Mouse (Mus musculus): ENCODE data around the gene Suclg2. TPM values are rescaled to one million over a fixed set of nuclear protein-coding genes. Genes with fewer than 3 reads are reported as not detected.
A peak's percentile ranks its signal among the peaks of the same experiment; 100 is the strongest.
"Not testable (repeated sequence)": the region's sequence is repeated elsewhere in the genome, so short reads cannot be mapped to it uniquely, and the experiment has no call there.

The Suclg2 gene
- polyA plus RNA-seq, 1 experiment from 2014 or later, result 26.9 TPM

- no peak overlapping the region for H3K27ac ChIP-seq
Observed at GRCm38 (mm10) chr6:95611059-95611458, 107.5 kb downstream of the Suclg2 start.

GRCm38 (mm10) chr6:95608123-95608522, 110.5 kb downstream of the Suclg2 start:
- WGBS, result 91% methylated on average over 3 of the region's 3 CpGs
- ATAC-seq, result no peak
- Histone ChIP-seq H3K27me3 (no peaks in the 10 kb centered on the region), H3K9ac (no peak overlapping the region), H3K9me3 (replicated peaks) (no peaks in the 10 kb centered on the region), H3K4me3 (no peak overlapping the region), H3K27ac (no peak overlapping the region), H3K4me2 (no peak overlapping the region), H3K4me1 (no peaks in the 10 kb centered on the region), H3K36me3 (ENCODE audit: poor library complexity, severe bottlenecking) (no peaks in the 10 kb centered on the region)

More at GRCm38 (mm10) chr6:95611059-95611458, 107.5 kb downstream of the Suclg2 start:
- WGBS, result 85% methylated on average over 3 of the region's 3 CpGs
- H3K4me1 ChIP-seq, result no peaks in the 10 kb centered on the region
- no peaks in the 10 kb centered on the region for H3K9me3 ChIP-seq (replicated peaks)
- H3K4me3 ChIP-seq, result no peak overlapping the region
- ATAC-seq, result no peak
- no peak overlapping the region for H3K9ac ChIP-seq
- H3K36me3 ChIP-seq (ENCODE audit: poor library complexity, severe bottlenecking), result no peaks in the 10 kb centered on the region
- no peaks in the 10 kb centered on the region for H3K27me3 ChIP-seq
- H3K4me2 ChIP-seq, result no peak overlapping the region

GRCm38 (mm10) chr6:95600731-95601130, 117.9 kb downstream of the Suclg2 start:
- H3K4me2 ChIP-seq; H3K4me1 ChIP-seq; H3K27me3 ChIP-seq; H3K9me3 ChIP-seq (replicated peaks); H3K9ac ChIP-seq; H3K27ac ChIP-seq; H3K4me3 ChIP-seq; H3K36me3 ChIP-seq (ENCODE audit: poor library complexity, severe bottlenecking); ATAC-seq: not testable (repeated sequence)
- 93% methylated on average over 8 of the region's 8 CpGs for WGBS

- Histone ChIP-seq H3K36me3 (ENCODE audit: poor library complexity, severe bottlenecking) (no peaks in the 10 kb centered on the region), H3K9me3 (replicated peaks) (no peaks in the 10 kb centered on the region), H3K4me2 (no peak overlapping the region), H3K4me1 (0 out of 2 replicates have a peak, but pooled peaks cover 4% of the 10 kb centered on the region), H3K9ac (no peak overlapping the region), H3K27me3 (no peaks in the 10 kb centered on the region), H3K27ac (no peak overlapping the region), H3K4me3 (no peak overlapping the region)
- ATAC-seq, result no peak
- WGBS, result 72% methylated on average over 15 of the region's 15 CpGs
Observed at GRCm38 (mm10) chr6:95596766-95597750, 121.5 kb downstream of the Suclg2 start.

- Histone ChIP-seq H3K9ac (no peak overlapping the region), H3K27me3 (no peaks in the 10 kb centered on the region), H3K36me3 (ENCODE audit: poor library complexity, severe bottlenecking) (no peaks in the 10 kb centered on the region), H3K27ac (no peak overlapping the region), H3K4me3 (no peak overlapping the region), H3K4me1 (0 out of 2 replicates have a peak, but pooled peaks cover 4% of the 10 kb centered on the region), H3K4me2 (no peak overlapping the region), H3K9me3 (replicated peaks) (no peaks in the 10 kb centered on the region)
- WGBS, result 75% methylated on average over 2 of the region's 2 CpGs
- ATAC-seq, result no peak
Observed at GRCm38 (mm10) chr6:95595852-95596251, 122.7 kb downstream of the Suclg2 start.

- no peaks in the 10 kb centered on the region for H3K9me3 ChIP-seq (replicated peaks)
- no peaks in the 10 kb centered on the region for H3K36me3 ChIP-seq (ENCODE audit: poor library complexity, severe bottlenecking)
- no peaks in the 10 kb centered on the region for H3K27me3 ChIP-seq
- H3K27ac ChIP-seq, result no peak overlapping the region
- ATAC-seq, result 0 out of 2 replicates have a peak, but pooled peaks have one; percentile 30
- no peak overlapping the region for H3K4me3 ChIP-seq
- H3K4me2 ChIP-seq, result no peak overlapping the region
- peaks cover 14% of the 10 kb centered on the region for H3K4me1 ChIP-seq
- no peak overlapping the region for H3K9ac ChIP-seq
- WGBS, result 63% methylated on average over 4 of the region's 4 CpGs
Observed at GRCm38 (mm10) chr6:95594239-95594638, 124.4 kb downstream of the Suclg2 start.

GRCm38 (mm10) chr6:95592396-95592795, 126.2 kb downstream of the Suclg2 start:
- ATAC-seq, result no peak
- no peak overlapping the region for H3K27ac ChIP-seq
- no peak overlapping the region for H3K4me3 ChIP-seq
- H3K27me3 ChIP-seq, result no peaks in the 10 kb centered on the region
- no peak overlapping the region for H3K4me2 ChIP-seq
- H3K4me1 ChIP-seq, result peaks cover 19% of the 10 kb centered on the region
- 88% methylated on average over 6 of the region's 6 CpGs for WGBS
- H3K9ac ChIP-seq, result no peak overlapping the region
- H3K36me3 ChIP-seq (ENCODE audit: poor library complexity, severe bottlenecking), result no peaks in the 10 kb centered on the region
- no peaks in the 10 kb centered on the region for H3K9me3 ChIP-seq (replicated peaks)

GRCm38 (mm10) chr6:95590463-95590862, 128.1 kb downstream of the Suclg2 start:
- Histone ChIP-seq H3K27ac (no peak overlapping the region), H3K4me1 (peaks cover 20% of the 10 kb centered on the region), H3K4me3 (no peak overlapping the region), H3K9me3 (replicated peaks) (no peaks in the 10 kb centered on the region), H3K36me3 (ENCODE audit: poor library complexity, severe bottlenecking) (no peaks in the 10 kb centered on the region), H3K27me3 (no peaks in the 10 kb centered on the region), H3K9ac (no peak overlapping the region), H3K4me2 (no peak overlapping the region)
- WGBS, result 27% methylated on average over 4 of the region's 4 CpGs
- 0 out of 2 replicates have a peak, but pooled peaks have one; percentile 37 for ATAC-seq

- H3K9ac ChIP-seq, result no peak overlapping the region
- 0 out of 2 replicates have a peak, but pooled peaks cover 5% of the 10 kb centered on the region for H3K9me3 ChIP-seq (replicated peaks)
- no peaks in the 10 kb centered on the region for H3K27me3 ChIP-seq
- H3K27ac ChIP-seq, result no peak overlapping the region
- H3K4me3 ChIP-seq, result no peak overlapping the region
- peak; percentile 82 for ATAC-seq
- H3K4me2 ChIP-seq, result no peak overlapping the region
- H3K4me1 ChIP-seq, result peaks cover 20% of the 10 kb centered on the region
- H3K36me3 ChIP-seq (ENCODE audit: poor library complexity, severe bottlenecking), result peaks cover 3% of the 10 kb centered on the region; the same call in 1 of the 2 replicates
- WGBS, result 51% methylated on average over 6 of the region's 6 CpGs
Observed at GRCm38 (mm10) chr6:95587108-95587796, 131.3 kb downstream of the Suclg2 start.

- 89% methylated on average over 3 of the region's 3 CpGs for WGBS
- peaks cover 3% of the 10 kb centered on the region; the same call in 1 of the 2 replicates for H3K36me3 ChIP-seq (ENCODE audit: poor library complexity, severe bottlenecking)
- no peak overlapping the region for H3K9ac ChIP-seq
- no peak overlapping the region for H3K4me3 ChIP-seq
- H3K27me3 ChIP-seq, result 0 out of 2 replicates have a peak, but pooled peaks cover 3% of the 10 kb centered on the region
- H3K9me3 ChIP-seq (replicated peaks), result 0 out of 2 replicates have a peak, but pooled peaks cover 5% of the 10 kb centered on the region
- H3K4me2 ChIP-seq, result no peak overlapping the region
- peaks cover 4% of the 10 kb centered on the region; the same call in 1 of the 2 replicates for H3K4me1 ChIP-seq
- ATAC-seq, result no peak
- H3K27ac ChIP-seq, result no peak overlapping the region
Observed at GRCm38 (mm10) chr6:95581893-95582292, 136.7 kb downstream of the Suclg2 start.

- no peak overlapping the region for H3K4me2 ChIP-seq
- no peak overlapping the region for H3K27ac ChIP-seq
- H3K9me3 ChIP-seq (replicated peaks), result 0 out of 2 replicates have a peak, but pooled peaks cover 5% of the 10 kb centered on the region
- H3K9ac ChIP-seq, result no peak overlapping the region
- peaks cover 3% of the 10 kb centered on the region; the same call in 1 of the 2 replicates for H3K36me3 ChIP-seq (ENCODE audit: poor library complexity, severe bottlenecking)
- no peak for ATAC-seq
- 61% methylated on average over 4 of the region's 4 CpGs for whole genome bisulfite sequencing
- peaks cover 14% of the 10 kb centered on the region for H3K4me1 ChIP-seq
- H3K27me3 ChIP-seq, result 0 out of 2 replicates have a peak, but pooled peaks cover 3% of the 10 kb centered on the region
- no peak overlapping the region for H3K4me3 ChIP-seq
Observed at GRCm38 (mm10) chr6:95579792-95580191, 138.8 kb downstream of the Suclg2 start.

GRCm38 (mm10) chr6:95575531-95575930, 143.1 kb downstream of the Suclg2 start:
- no peak overlapping the region for H3K4me2 ChIP-seq
- no peak overlapping the region for H3K4me3 ChIP-seq
- H3K27ac ChIP-seq, result no peak overlapping the region
- H3K36me3 ChIP-seq (ENCODE audit: poor library complexity, severe bottlenecking), result no peaks in the 10 kb centered on the region
- WGBS, result 21% methylated on average over 4 of the region's 4 CpGs
- H3K9ac ChIP-seq, result no peak overlapping the region
- H3K27me3 ChIP-seq, result 0 out of 2 replicates have a peak, but pooled peaks cover 8% of the 10 kb centered on the region
- peaks cover 41% of the 10 kb centered on the region for H3K4me1 ChIP-seq
- no peaks in the 10 kb centered on the region for H3K9me3 ChIP-seq (replicated peaks)
- no peak for ATAC-seq
